Mouse (Mus musculus): ENCODE measurements around the gene Scyl1.

GRCm38 (mm10) chr19:5815928-5816327 lies 44.7 kb upstream of the Scyl1 start:
- TF ChIP-seq TAL1 (IDR thresholded peaks at IDR 0.05; ENCODE audit: low read length) (no peak), GATA1 (IDR thresholded peaks at IDR 0.05; ENCODE audit: low read length) (no peak)

Data from erythroblast, embryonic 14.5 days (primary cell).